Mouse (Mus musculus): ENCODE measurements at regions not wholly inside any gene's neighbourhood (a gene's known extent, or its start where the extent isn't known, plus 50 kb on each side); places are given as distances from the start of the nearest gene placed in this dataset.
"Not testable (repeated sequence)": the region's sequence is repeated elsewhere in the genome, so short reads cannot be mapped to it uniquely, and the experiment has no call there.

DNA sequence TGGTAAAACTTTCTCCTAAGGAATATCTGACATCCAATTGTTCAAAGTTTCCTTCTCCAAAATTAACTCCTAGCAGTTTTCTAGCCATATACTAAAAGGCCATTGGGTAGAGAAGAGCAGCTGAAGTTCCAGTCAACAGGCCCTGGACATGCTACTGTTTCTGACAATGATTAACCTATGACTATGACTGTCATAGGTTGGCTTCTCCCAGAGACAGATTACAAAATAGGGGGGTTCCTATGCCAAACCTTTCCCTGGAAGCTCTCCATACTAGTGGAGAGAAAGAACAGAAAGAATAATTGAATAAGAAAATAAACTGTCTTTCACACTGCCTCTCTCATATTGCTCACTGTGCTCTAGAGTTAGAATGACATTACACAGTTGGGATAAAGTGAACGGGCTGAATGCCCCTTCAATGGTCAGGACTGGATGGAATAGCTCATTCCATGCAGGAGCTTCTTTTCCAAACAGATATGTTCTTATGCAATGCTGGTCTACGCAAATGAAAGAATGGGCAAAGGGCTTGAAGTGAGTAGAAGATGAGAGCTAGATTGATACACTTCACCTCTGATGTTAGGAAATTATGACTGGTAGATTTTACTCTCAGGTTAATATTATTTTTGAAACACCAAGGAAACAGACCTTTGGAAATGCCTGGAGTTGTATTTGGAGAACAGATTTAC, 3516.8 kb downstream of the 9330182O14Rik start:
- Histone ChIP-seq H3K36me3 (ENCODE audit: control insufficient read depth, insufficient read depth, low read length, poor library complexity, severe bottlenecking) (no peaks in the 10 kb centered on the region), H3K4me1 (ENCODE audit: control insufficient read depth in 2 of 2, insufficient read depth in 2 of 2, low read length in 2 of 2, poor library complexity in 1 of 2) (no peaks in the 10 kb centered on the region), H3K4me3 (ENCODE audit: insufficient read depth in 1 of 2, low read depth in 1 of 2, low read length in 2 of 2, poor library complexity in 1 of 2, severe bottlenecking in 1 of 2) (no peak overlapping the region), H3K9me3 (ENCODE audit: control insufficient read depth, insufficient read depth, low read depth, low read length) (no peaks in the 10 kb centered on the region), H3K27ac (ENCODE audit: insufficient read depth, low read depth, low read length, poor library complexity, severe bottlenecking) (no peak overlapping the region), H3K9ac (ENCODE audit: insufficient read depth, low read depth, low read length, poor library complexity, severe bottlenecking) (no peak overlapping the region)
- in situ Hi-C loops (cut with MboI; ENCODE audit: low sequenced_read_pairs in 2 of 2, unreplicated experiment in 2 of 2): no loop called here
- DNase-seq (ENCODE audit: low read depth, low spot score): no peak
- no peak for TF ChIP-seq CHD2 (IDR thresholded peaks at IDR 0.05; ENCODE audit: low read depth, low read length)

DNA sequence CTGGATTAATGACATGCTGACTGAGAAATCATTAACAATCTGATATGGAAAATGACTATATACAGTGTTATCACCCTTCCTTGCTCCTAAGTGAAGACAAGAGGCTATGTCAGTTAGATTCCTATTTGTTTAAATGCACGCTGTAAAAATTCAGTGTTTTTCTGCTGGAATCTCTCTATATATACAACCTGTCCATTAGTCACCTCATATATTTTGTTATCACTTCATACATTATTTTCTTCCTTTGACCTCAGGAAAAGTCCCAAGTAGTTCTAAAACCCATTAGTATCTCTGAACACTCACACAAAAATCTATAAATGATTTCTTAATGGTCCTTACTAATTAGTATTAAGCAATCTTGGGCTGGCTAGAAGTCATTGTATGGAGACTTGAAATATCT, 3529.5 kb downstream of the 9330182O14Rik start:
- no peaks in the 10 kb centered on the region for H3K36me3 ChIP-seq (ENCODE audit: control insufficient read depth, insufficient read depth, low read length, poor library complexity, severe bottlenecking)
- TF ChIP-seq HCFC1 (IDR thresholded peaks at IDR 0.05; ENCODE audit: borderline replicate concordance, insufficient read depth, low read length) (no peak), CHD2 (IDR thresholded peaks at IDR 0.05; ENCODE audit: low read depth, low read length) (no peak), ZC3H11A (IDR thresholded peaks at IDR 0.05; ENCODE audit: borderline replicate concordance, low read depth, low read length) (no peak), ZNF384 (IDR thresholded peaks at IDR 0.05; ENCODE audit: low read depth, low read length) (no peak), MAFK (IDR thresholded peaks at IDR 0.05; ENCODE audit: insufficient read depth, low read depth, low read length) (no peak)
- no peak for DNase-seq (ENCODE audit: low read depth, low spot score)
- in situ Hi-C loops (cut with MboI; ENCODE audit: low sequenced_read_pairs in 2 of 2, unreplicated experiment in 2 of 2): no loop called here
- H3K4me1 ChIP-seq (ENCODE audit: control insufficient read depth in 2 of 2, insufficient read depth in 2 of 2, low read length in 2 of 2, poor library complexity in 1 of 2): no peaks in the 10 kb centered on the region
- H3K27ac ChIP-seq (ENCODE audit: insufficient read depth, low read depth, low read length, poor library complexity, severe bottlenecking): no peak overlapping the region
- no peak overlapping the region for H3K9ac ChIP-seq (ENCODE audit: insufficient read depth, low read depth, low read length, poor library complexity, severe bottlenecking)
- no peak overlapping the region for H3K4me3 ChIP-seq (ENCODE audit: insufficient read depth in 1 of 2, low read depth in 1 of 2, low read length in 2 of 2, poor library complexity in 1 of 2, severe bottlenecking in 1 of 2)
- no peaks in the 10 kb centered on the region for H3K9me3 ChIP-seq (ENCODE audit: control insufficient read depth, insufficient read depth, low read depth, low read length)

- Histone ChIP-seq H3K36me3 (ENCODE audit: control insufficient read depth, insufficient read depth, low read length, poor library complexity, severe bottlenecking) (no peaks in the 10 kb centered on the region), H3K27ac (ENCODE audit: insufficient read depth, low read depth, low read length, poor library complexity, severe bottlenecking) (no peak overlapping the region), H3K4me3 (ENCODE audit: insufficient read depth in 1 of 2, low read depth in 1 of 2, low read length in 2 of 2, poor library complexity in 1 of 2, severe bottlenecking in 1 of 2) (no peak overlapping the region), H3K9ac (ENCODE audit: insufficient read depth, low read depth, low read length, poor library complexity, severe bottlenecking) (no peak overlapping the region), H3K4me1 (ENCODE audit: control insufficient read depth in 2 of 2, insufficient read depth in 2 of 2, low read length in 2 of 2, poor library complexity in 1 of 2) (no peaks in the 10 kb centered on the region), H3K9me3 (ENCODE audit: control insufficient read depth, insufficient read depth, low read depth, low read length) (no peaks in the 10 kb centered on the region)
- no peak for TF ChIP-seq ZC3H11A (IDR thresholded peaks at IDR 0.05; ENCODE audit: borderline replicate concordance, low read depth, low read length)
- no peak for TF ChIP-seq CHD2 (IDR thresholded peaks at IDR 0.05; ENCODE audit: low read depth, low read length)
- no peak for TF ChIP-seq HCFC1 (IDR thresholded peaks at IDR 0.05; ENCODE audit: borderline replicate concordance, insufficient read depth, low read length)
- no peak for TF ChIP-seq ZNF384 (IDR thresholded peaks at IDR 0.05; ENCODE audit: low read depth, low read length)
- TF ChIP-seq MAFK (IDR thresholded peaks at IDR 0.05; ENCODE audit: insufficient read depth, low read depth, low read length): no peak
- in situ Hi-C loops (cut with MboI; ENCODE audit: low sequenced_read_pairs in 2 of 2, unreplicated experiment in 2 of 2): no loop called here
- peak; percentile 24 for DNase-seq (ENCODE audit: low read depth, low spot score)
Observed at GRCm38 (mm10) chr15:43678844-43679243, 3544.7 kb downstream of the 9330182O14Rik start.

- Histone ChIP-seq H3K36me3 (ENCODE audit: control insufficient read depth, insufficient read depth, low read length, poor library complexity, severe bottlenecking) (no peaks in the 10 kb centered on the region), H3K27ac (ENCODE audit: insufficient read depth, low read depth, low read length, poor library complexity, severe bottlenecking) (no peak overlapping the region), H3K4me3 (ENCODE audit: insufficient read depth in 1 of 2, low read depth in 1 of 2, low read length in 2 of 2, poor library complexity in 1 of 2, severe bottlenecking in 1 of 2) (no peak overlapping the region), H3K9me3 (ENCODE audit: control insufficient read depth, insufficient read depth, low read depth, low read length) (no peaks in the 10 kb centered on the region), H3K4me1 (ENCODE audit: control insufficient read depth in 2 of 2, insufficient read depth in 2 of 2, low read length in 2 of 2, poor library complexity in 1 of 2) (no peaks in the 10 kb centered on the region), H3K9ac (ENCODE audit: insufficient read depth, low read depth, low read length, poor library complexity, severe bottlenecking) (no peak overlapping the region)
- in situ Hi-C loops (cut with MboI; ENCODE audit: low sequenced_read_pairs in 2 of 2, unreplicated experiment in 2 of 2): no loop called here
- no peak for TF ChIP-seq HCFC1 (IDR thresholded peaks at IDR 0.05; ENCODE audit: borderline replicate concordance, insufficient read depth, low read length)
- no peak for TF ChIP-seq ZNF384 (IDR thresholded peaks at IDR 0.05; ENCODE audit: low read depth, low read length)
- no peak for TF ChIP-seq ZC3H11A (IDR thresholded peaks at IDR 0.05; ENCODE audit: borderline replicate concordance, low read depth, low read length)
- no peak for TF ChIP-seq MAFK (IDR thresholded peaks at IDR 0.05; ENCODE audit: insufficient read depth, low read depth, low read length)
- TF ChIP-seq CHD2 (IDR thresholded peaks at IDR 0.05; ENCODE audit: low read depth, low read length): no peak
- no peak for DNase-seq (ENCODE audit: low read depth, low spot score)
Observed at GRCm38 (mm10) chr15:43682176-43682575, 3548.0 kb downstream of the 9330182O14Rik start.

DNA sequence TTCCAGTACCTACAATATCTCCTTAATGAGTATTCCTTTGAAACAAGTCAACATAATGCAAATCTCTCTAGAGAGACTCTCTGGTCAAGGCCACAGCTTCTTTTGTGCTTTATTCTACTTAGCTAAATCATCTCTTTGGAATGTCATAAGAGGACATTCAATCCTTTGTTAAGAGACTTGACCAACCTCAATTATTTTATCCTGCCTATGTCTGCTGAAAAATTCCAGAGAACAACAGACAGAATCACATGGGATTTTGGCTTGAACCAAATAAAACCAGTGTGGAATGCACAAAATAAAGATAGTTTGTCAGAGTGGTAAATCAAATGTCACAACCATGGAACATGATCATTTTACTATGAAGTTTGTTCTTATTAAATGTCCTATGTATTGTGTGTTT, 3557.8 kb downstream of the 9330182O14Rik start:
- H3K36me3 ChIP-seq (ENCODE audit: control insufficient read depth, insufficient read depth, low read length, poor library complexity, severe bottlenecking); H3K4me1 ChIP-seq (ENCODE audit: control insufficient read depth in 2 of 2, insufficient read depth in 2 of 2, low read length in 2 of 2, poor library complexity in 1 of 2); H3K9me3 ChIP-seq (ENCODE audit: control insufficient read depth, insufficient read depth, low read depth, low read length); H3K9ac ChIP-seq (ENCODE audit: insufficient read depth, low read depth, low read length, poor library complexity, severe bottlenecking); in situ Hi-C loops (cut with MboI; ENCODE audit: low sequenced_read_pairs in 2 of 2, unreplicated experiment in 2 of 2); H3K4me3 ChIP-seq (ENCODE audit: insufficient read depth in 1 of 2, low read depth in 1 of 2, low read length in 2 of 2, poor library complexity in 1 of 2, severe bottlenecking in 1 of 2); DNase-seq (ENCODE audit: low read depth, low spot score); H3K27ac ChIP-seq (ENCODE audit: insufficient read depth, low read depth, low read length, poor library complexity, severe bottlenecking): not testable (repeated sequence)

Data from ES-E14 (cell line).